Mouse (Mus musculus) cerebellum, postnatal 36 days (tissue): ENCODE data around the gene Zfp593.
"Not testable (repeated sequence)": the region's sequence is repeated elsewhere in the genome, so short reads cannot be mapped to it uniquely, and the experiment has no call there.

Experiments used
- DNase-seq, 2 experiments: peaks; one replicate each; pipeline ENCODE4 v3.0.0; 2021 to 2022; ENCODE audit warnings: mixed read lengths in 2 of 2

Gene Zfp593

DNA sequence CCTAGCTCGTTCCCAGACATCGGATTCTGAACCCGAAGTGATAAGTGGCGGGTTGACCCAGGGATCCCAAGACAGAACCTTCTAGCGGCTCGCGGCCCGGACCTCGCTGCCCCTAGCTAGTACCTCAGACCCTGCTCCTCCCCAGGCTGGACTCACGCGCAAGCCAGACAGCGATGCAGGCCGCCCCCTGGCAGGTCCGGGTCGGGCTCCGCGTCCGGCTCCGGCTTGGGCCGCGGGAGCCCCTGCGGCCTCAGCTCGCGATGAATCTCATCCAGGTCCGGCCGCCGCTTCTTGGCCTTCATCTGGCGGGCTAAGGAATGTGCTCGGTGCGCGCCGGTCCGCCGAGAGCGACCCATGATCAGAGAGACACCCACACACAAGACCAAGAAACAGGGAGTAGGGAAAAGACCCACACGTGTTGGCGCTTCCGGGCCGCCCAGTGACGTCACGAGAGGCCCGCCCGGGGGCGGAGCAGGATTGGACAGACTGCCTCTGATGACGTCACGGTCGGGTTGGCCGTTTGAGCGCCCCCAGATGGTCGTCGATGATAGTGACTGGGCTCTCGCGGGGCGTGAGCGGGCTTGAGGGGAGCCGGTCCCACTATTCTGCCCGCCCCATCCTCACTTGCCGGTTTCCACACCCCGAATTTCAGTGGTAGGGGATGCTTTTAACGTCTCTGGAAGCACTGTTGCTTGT lies at the start of gene Zfp593:
Zfp593 (minus strand) TSS at position 445 of the 696 bp plus-strand sequence.
- DNase-seq: peak; percentile 96

DNA sequence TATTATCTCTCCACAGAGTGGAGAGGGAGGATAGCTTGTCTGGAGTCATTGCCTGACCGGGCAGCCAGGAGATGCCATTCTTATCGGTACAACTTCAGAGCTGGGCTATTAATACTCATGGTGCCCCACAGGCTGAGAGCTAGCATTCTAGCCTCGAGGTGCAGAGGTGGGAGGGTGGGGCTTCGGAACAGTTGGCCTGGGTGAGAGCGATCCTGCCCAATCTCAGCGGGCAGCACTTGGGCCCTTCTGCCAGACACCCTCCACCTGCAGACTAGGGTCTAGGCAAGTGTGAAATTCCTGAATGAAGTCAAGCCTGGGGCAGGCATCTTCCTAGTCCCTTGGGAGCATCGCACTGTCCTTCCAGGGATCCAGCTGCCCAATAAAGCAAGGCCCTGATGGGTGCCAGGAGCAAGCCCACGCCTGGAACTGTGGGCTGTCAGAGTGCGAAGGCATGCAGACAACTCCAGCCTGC lies 48.3 kb upstream of the Zfp593 start:
- DNase-seq: no peak

DNA sequence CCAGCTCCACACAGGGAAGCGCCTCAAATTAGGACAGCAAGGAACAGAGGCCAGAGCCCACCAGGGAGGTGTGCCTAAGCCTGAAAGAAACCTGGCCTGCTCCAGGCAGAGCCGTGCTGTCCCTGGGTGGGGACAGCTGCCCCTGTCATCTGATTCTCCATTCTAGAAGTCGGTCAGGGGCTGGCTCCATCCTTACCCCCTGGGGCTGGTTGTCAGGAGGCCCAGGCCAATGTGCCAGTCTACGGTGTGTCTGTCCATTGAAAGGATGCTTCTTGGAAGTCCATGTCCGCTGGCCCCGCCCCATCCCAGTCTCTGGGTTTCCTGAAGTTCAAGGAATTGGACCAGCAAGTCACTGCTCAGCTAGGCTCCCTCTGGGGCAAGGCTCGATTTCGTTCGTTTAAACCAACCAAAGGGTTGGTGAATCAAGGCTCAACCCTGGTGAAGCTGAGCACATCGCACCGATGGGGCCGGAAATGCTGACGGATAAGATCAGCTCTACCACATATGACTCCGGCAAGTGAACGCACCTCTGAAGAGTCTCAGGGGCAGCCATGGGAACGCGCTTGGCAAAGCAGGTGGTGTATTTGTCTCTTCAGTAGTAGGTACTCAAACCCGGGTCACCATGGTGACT lies 47.8 kb upstream of the Zfp593 start:
- DNase-seq: peak in 1 of 2 experiments; percentile 21

DNA sequence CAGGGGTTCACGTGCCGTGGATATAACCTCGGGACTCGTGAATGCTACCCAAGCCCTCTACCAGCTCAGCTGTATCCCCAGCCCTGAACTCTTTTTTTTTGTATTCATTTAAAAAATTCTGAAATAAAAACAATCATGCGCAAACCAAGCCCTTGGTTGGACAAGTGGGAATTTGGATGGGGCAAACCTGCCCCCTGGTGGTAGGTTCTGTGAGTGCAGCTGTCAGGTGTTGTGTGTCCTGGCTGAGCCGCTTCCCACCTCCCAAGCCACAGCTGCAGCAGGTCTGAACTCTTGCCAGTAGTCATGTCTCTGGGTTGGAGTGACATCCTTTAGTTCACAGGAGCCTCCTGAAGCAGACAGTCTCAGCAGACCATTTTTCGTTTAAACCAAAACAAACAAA lies 46.7 kb upstream of the Zfp593 start:
- peak; percentile 79 to 80 for DNase-seq

DNA sequence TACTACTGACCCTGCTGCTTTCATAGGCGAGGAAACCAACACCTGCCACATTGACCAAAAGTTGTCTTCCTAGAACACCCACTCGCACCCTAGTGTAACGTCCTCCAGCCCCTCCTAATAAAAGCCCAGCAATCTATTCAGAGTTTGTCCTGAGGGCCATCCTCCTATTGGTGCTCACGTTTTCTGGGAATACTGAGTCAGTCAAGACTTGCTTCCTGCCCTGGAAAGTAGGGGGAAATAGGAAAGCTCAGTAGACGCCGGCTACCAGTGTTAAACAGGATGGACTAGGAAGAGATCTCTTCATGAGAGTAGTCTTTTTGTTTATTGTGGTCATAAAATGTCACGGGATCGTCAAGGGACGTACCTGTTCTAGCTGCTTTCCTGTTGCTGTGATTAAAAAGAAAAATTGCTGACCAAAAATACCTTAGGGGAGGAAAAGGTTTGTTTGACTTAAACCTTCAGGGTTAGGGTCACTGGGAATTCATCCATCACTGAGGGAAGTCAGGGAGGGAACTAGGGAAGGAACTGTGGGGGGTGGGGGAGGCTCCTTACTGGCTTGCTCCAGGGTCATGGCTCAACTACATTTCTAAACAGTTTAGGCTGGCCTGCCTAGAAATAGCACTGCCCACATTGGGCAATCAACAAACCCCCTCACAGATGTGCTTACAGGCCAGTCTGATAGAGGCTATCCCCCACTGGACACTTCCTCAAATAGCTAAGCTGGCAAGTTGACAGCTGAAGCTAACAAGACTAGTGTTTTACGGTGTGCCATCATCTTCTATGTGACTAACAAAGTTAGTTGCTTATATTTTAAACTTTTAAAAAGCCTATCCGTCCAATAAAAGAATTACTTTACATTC lies 43.2 kb upstream of the Zfp593 start:
- no peak for DNase-seq

DNA sequence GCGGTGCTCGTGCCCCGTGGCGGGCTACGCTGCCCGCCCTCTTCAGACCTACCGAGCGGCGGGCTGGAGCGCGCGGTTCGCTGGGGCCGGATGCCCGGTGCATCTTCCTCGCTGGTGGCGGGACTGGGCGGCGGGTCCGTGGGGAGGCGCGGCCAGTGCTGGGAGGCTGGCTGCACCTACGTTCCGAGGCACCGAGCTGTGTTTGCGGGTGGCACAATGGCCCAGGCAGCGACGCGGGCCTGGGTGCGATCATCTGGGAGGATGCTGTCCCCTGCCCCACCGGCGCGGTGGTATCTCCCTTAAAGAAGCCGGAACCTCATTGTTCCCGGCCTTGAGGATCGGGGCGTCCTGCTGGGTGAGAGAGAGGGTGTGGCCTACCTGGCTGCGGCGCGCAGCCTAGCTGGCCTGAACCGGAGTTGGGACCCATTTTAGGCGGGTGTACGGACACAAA lies 42.2 kb upstream of the Zfp593 start, which contains the start of gene Pdik1l:
Pdik1l (minus strand) TSS at position 321 of the 451 bp plus-strand sequence.
- peak; percentile 79 for DNase-seq

DNA sequence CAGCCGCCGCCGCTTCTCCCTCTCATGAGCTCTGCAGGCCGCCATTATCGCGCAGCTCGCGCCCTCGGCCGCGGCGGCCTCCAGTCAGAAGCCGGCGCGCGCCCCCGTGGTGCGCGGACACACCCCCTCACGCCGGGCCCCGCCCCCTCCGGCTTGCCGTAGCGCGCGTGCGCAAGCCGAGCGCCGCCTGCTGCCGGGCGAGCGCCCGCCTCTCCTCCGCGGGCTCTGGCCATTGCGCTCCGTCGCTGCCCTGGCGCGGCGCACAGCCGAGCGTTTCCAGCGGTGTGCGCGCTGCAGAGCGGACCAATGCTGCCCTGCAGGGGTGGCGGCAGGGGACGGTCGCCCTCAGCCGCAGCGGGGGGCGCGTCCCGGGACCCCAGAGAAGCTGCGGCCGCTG lies 41.8 kb upstream of the Zfp593 start:
- DNase-seq: peak; percentile 95 to 98

DNA sequence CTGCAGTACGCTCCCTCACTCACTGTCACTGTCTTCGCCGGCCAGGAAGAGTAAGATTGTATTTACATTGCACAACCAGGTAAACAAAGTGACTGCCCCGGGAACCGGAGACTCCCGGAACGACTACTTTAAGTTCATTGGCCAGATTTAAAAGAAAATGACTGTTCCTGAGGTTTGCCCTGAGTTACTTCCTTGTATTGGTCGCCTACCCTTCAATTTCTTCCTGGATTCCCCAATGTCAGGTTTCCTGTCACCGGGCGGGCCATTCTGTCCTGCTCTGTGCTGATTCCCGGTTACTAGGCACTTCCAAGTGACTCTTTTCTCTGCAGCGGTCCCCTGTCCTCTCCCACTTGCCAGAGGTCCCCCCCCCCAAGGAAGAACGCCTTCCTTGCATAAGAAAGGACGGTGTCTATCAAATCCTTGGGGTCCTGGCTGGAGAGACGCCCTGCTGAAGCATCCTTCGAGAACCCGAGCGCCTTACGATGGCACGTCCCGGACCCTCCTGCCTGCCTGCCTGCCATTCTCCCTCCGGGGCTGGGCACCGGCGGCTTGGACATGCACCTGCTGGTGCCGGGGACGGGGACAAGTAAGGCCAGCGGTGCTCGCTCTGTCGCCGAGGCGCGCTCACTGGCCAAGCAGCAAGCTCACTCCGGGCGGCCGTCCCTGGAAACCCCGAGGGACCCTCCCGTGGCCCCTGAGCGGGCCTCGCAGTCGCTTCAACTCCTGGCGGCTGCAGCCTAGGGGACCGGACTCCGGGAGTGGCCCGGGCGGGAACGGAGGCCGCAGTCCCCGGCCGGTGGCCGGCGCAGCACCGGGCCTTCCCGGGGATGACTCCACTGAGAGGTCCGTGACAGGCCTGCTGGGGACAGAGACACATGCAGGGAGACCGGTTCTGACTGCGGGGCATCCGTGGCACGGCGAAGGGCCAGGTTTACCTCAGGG lies 41.1 kb upstream of the Zfp593 start:
- no peak for DNase-seq

DNA sequence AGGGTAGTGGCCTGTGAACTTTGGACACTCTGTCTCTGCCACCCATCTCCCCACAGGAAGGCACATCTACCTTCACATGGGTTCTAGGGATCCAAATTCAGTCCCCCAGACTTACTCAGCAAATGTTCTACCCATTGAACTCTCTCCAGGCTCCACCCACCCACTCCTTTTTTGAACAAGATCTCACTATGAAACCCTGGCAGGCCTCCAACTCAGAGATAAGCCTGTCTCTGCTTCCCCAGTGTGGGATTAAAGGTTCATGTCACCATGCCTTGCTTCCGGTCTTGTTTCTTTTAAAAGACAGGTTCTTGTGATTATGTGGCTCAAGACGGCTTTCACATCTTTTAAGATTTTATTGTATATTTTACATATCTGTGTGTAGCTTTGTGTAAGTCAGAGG lies 39.5 kb upstream of the Zfp593 start:
- no peak for DNase-seq

DNA sequence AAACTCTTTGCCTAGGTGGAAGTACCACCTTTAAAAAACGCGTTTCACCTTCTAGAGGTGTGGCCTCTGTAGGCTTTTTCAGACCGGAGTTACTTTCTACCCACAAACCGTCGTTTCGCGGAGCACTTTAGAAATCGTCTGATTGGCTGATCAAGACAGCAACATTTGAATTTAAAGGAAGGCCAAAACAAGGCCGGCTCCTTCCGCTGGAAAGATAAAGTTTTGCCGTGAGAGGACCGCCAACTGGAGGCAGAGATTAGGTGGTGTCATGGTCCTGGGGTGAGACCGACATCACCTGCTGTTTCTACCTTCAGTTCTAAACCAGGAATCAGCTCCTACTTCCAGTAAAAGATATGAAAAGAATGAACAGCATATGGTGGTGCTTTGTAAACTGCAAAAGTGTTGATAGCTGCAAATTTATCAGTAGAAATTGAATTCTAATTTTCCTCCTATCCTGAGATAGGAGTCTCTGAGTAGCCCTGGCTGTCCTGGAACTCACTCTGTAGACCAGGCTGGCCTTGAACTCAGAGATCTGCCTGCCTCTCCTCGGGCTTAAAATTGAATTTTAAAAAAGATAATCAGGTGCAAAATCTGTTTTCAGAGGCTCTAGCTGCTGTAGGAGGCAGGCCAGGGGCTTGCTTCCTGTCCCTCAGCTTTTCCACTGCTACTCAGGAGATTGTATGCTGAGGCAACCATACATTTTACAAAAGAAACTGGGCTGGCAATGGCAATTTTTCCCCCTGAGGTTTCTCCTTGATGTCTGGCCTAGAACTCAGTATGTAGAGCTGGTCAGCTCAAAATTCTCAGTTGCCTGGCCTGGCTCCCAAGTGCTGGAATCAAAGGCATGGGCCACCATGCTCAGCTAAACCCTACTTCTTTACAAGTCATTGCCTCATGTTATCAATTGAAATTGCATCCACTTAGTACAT lies 28.3 kb upstream of the Zfp593 start:
- DNase-seq: no peak

DNA sequence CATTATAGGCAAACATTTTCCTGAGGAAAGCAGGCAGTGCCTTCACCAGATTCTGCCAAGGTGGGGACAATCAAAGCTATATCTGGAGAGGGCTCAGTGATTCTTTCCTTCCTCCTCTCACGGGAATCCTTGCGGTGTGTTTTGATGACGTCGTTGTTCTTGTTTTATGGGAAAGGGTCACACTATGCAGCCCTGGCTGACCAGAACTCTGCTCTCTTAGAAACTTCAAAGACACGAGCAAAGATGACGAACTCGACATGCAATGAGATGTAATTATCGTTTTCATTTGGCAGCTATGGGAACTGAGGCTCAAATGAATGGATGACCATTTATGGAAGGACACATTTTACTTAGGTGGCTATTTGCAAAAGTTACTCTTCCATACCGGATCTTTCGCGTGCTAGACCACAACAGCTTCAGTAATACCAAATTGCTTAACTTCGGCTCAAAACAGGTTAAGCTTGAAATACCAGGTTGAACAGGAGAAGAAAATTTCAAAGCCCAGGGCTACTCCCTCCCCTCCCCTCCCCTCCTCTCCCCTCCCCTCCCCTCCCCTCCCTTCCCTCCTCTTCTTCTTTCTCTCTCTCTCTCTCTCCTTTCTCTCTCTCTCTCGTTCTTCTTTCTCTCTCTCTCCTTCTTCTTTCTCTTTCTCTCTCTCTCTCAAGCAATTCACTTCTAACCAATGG lies 27.5 kb upstream of the Zfp593 start:
- no peak for DNase-seq

DNA sequence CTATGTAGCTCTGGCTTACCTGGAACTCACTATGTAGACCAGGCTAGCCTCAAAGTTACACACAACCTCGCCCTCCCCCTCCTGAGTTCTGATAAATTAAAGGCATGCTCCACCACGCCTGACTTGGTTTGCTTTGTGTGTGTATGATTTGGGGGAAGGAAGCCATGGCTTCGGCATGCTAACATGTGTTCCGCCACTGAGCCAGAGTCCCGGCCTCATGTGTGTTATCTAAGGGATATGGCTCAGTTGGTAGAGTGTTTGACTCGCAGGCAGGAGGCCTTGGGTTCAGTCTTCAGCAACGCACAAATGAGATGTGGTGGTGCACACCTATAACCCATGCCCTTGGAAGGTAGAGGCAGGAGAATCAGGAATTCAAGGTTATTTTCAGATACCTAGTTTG lies 26.6 kb upstream of the Zfp593 start:
- no peak for DNase-seq

DNA sequence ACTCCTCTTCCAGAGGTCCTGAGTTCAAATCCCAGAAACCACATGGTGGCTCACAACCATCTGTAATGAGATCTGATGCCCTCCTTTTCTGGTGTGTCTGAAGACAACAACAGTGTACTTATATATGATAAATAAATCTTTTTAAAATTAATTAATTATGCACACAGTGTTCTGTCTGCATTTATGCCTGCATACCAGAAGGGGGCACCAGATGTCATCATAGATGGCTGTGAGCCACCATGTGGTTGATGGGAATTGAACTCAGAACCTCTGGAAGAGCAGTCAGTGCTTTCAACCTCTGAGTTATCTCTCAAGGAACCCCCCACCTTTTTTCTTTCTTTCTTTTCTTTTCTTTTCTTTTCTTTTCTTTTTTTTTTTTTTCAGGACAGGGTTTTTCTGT lies 24.2 kb upstream of the Zfp593 start:
- not testable (repeated sequence) for DNase-seq

DNA sequence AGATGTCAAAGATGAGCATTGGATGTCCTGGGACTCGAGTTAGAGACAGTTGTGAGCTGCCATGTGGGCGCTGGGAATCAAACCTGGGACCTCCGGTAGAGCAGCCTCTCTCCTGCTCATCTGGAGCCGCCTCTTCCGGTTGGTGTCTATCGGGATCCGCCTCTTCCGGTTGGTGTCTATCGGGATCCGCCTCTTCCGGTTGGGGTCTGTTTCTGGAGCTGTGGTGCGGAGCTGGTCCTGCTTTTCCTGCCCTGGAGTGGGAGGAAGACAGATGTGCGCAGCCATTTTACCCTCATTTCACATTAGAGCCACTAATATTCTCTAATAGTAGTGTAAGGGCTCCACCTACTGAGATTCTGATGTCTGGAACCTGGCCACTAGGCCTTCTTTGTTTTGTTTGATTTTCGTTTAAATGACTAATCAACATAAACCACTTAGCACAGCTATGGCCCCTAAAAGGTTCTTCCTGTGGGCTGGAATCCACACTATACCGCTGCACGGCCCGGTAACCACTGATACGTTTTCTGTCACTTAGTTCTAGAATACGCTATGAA lies 22.8 kb upstream of the Zfp593 start:
- no peak for DNase-seq

DNA sequence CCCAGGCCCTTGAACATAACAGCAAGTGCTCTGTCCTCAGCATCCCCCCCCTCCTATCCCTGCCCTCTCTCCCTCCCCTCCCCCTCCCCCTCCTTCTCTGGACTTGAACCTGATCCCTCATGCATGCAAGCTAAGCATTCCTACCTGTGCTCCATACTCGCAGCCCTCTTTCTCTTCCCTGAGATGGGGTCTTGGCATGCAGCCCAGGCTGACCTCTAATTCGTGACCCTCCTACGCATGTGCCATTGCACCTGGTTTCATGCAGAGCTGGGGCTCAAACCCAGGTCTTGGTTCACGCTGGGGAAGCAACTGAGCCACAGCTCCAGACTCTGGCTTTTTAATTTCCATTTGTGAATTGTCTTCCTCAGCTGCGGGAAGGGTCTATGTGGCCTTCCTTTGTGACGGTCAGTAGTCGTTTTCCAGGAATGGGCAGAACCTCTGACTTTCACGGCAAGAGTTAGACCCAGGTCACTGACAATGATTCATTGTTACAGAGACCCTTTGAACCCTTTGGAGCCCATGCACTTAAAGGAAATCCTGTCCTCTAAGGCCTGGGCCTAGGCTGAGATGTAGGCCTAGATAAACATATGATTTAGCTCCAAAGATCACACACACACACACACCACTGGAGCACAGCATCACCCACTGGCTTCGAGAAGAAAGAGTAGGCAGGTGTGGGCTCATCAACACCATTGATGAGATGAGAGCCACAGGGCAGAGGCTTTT lies 20.6 kb upstream of the Zfp593 start:
- DNase-seq: no peak

DNA sequence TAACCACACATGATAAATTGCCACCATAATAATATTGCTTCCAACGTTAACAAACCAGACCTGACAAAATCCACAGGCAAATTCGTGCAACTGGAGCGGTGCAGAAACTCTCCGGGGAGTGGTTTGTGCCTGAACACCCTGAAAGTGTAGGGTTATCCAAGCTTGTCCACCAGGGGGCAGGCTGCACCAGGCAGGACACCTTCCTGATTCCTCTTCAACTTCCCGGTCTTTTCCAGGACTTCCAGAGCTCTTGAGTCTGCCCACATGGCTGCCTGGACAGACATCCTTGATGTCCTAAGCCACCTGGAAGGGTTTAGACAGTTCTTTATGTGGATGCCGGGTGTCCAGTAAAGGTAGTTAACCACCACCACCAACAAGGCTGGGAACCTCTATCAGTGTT lies 17.8 kb upstream of the Zfp593 start:
- peak; percentile 34 to 45 for DNase-seq

DNA sequence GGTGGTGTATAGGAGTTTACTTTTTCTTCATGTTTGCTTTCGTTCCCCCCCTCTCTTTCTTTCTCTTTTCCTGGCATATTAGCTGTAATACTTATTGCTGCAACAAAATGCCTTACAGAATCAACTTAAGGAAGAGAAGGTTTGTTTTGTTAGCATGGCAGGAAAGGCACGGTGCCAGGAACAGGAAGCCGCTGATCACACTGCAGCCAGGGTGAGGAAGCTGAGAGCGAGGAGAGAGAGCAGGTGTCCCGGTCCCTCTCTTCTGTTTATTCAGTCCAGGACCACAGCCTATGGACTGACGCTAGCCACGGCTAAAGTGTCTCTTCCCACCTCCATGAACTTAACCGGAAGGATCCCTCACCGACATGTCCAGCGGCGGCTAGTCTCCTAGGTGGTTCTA lies 13.0 kb upstream of the Zfp593 start:
- DNase-seq: no peak

DNA sequence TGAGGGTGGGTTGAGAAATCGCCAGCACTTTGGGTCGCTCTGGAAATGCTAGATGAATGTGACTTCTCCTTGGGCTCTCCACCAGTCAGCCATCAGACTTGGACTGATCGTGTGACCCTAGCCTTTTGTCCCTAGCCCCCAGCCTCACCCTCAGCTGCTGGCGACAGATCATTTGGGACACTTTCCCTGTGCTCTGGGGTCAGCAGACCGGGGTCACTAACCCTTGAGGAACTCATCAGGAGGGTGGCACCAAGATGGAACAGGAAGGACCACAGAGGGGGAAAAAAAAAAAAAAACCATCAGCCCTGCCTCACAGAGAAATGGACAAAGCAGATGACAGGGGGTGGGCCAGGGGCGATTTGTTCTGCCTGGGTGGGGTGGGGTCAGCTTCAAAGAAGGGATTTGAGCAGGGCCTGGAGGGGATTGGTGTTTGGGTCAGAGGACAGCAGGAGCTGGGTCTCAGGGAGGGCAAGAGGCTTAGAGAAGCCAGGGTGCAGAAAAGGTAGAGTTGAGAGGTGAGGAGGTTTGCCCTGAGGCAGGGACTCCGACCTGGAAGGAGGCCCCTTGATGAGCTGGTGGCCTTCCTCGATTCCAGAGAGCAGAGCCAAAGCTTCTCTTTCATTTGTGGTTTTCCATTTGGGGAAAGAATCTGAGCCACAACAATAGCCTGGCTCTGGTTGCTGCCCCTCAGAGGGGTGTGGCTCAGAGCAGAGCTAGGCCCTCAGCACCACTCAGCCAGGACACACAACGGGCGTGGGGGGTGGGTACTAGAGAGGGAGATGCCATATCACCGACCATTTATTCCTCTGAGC lies 12.0 kb upstream of the Zfp593 start:
- no peak for DNase-seq
